Mouse (Mus musculus) MEL (cell line): Measurements from ENCODE around the gene Gm20388. TPM values are rescaled to one million over a fixed set of nuclear protein-coding genes. Genes with fewer than 3 reads are reported as not detected.

ENCODE experiments used
- DNase-seq: peaks from one replicate; pipeline ENCODE4 v3.0.0; 2011; ENCODE audit warnings: low read depth, low spot score
- H3K27ac ChIP-seq: 2 replicates; pipeline ENCODE4 v1.5.1; 2012; ENCODE audit warnings: low read depth, mild to moderate bottlenecking, control low read depth, low read length, moderate library complexity; ENCODE audit not compliant: control insufficient read depth
- H3K27me3 ChIP-seq, 2 experiments: fragments of 150-350 bp in 1 of 2; sonication (generic) in 1 of 2; 2 replicates each; pipeline ENCODE4 v1.6.1; 2012; ENCODE audit warnings: low read length in 2 of 2, mild to moderate bottlenecking in 2 of 2, improper control_type of control experiment in 1 of 2, moderate library complexity in 1 of 2; ENCODE audit not compliant: insufficient read depth in 2 of 2, control insufficient read depth in 1 of 2
- H3K36me3 ChIP-seq, 2 experiments: 2 replicates each; pipeline ENCODE4 v1.6.1; 2012 to 2014; ENCODE audit warnings: low read length in 2 of 2, improper control_type of control experiment in 1 of 2, inconsistent platforms in 1 of 2, mild to moderate bottlenecking in 1 of 2; ENCODE audit not compliant: insufficient read depth in 2 of 2, control insufficient read depth in 1 of 2
- H3K4me1 ChIP-seq, 2 experiments: fragments of 150-350 bp in 1 of 2; sonication (generic) in 1 of 2; 2 replicates each; pipeline ENCODE4 v1.6.1; 2012; ENCODE audit warnings: low read length in 2 of 2, improper control_type of control experiment in 1 of 2, mild to moderate bottlenecking in 1 of 2; ENCODE audit not compliant: insufficient read depth in 2 of 2, control insufficient read depth in 1 of 2
- H3K4me3 ChIP-seq, 2 experiments: fragments of 150-350 bp in 1 of 2; sonication (generic) in 1 of 2; 2 replicates each; pipeline ENCODE4 v1.5.1; 2012; ENCODE audit warnings: low read depth in 2 of 2, low read length in 2 of 2, mild to moderate bottlenecking in 2 of 2, moderate library complexity in 2 of 2, control low read depth in 1 of 2, improper control_type of control experiment in 1 of 2; ENCODE audit not compliant: control insufficient read depth in 1 of 2, insufficient read depth in 1 of 2
- H3K79me2 ChIP-seq: 2 replicates; pipeline ENCODE4 v1.6.1; 2012; ENCODE audit warnings: mild to moderate bottlenecking, low read length, moderate library complexity; ENCODE audit not compliant: control insufficient read depth, poor library complexity, insufficient read depth
- H3K9ac ChIP-seq: 2 replicates; pipeline ENCODE4 v1.6.1; 2012; ENCODE audit warnings: low read depth, mild to moderate bottlenecking, control low read depth, low read length, moderate library complexity; ENCODE audit not compliant: control insufficient read depth, poor library complexity, severe bottlenecking
- H3K9me3 ChIP-seq: fragments of 150-350 bp; sonication (generic); replicated peaks from 2 replicates; pipeline ENCODE4 v1.6.1; 2012; ENCODE audit warnings: mild to moderate bottlenecking, low read length, improper control_type of control experiment, moderate library complexity; ENCODE audit not compliant: insufficient read depth
- BHLHE40 ChIP-seq: IDR thresholded peaks from 2 replicates; pipeline ENCODE4 v1.6.1; 2012; ENCODE audit warnings: low read depth, mild to moderate bottlenecking, inconsistent platforms, low read length, improper control_type of control experiment, borderline replicate concordance
- E2F4 ChIP-seq: IDR thresholded peaks from 2 replicates; pipeline ENCODE4 v1.6.1; 2011; ENCODE audit warnings: low read depth, low read length, improper control_type of control experiment, borderline replicate concordance
- ELF1 ChIP-seq: IDR thresholded peaks from 2 replicates; pipeline ENCODE4 v1.6.1; 2014; ENCODE audit warnings: low read depth, mild to moderate bottlenecking, inconsistent platforms, low read length, improper control_type of control experiment, moderate library complexity
- EP300 ChIP-seq, 2 experiments: IDR thresholded peaks; 2 replicates each; pipeline ENCODE4 v1.6.1; 2011; ENCODE audit warnings: improper control_type of control experiment in 2 of 2, low read length in 2 of 2, low read depth in 1 of 2, mild to moderate bottlenecking in 1 of 2
- ETS1 ChIP-seq: IDR thresholded peaks from 2 replicates; pipeline ENCODE4 v1.6.1; 2012; ENCODE audit warnings: low read depth, mild to moderate bottlenecking, inconsistent platforms, low read length, improper control_type of control experiment, moderate library complexity
- GATA1 ChIP-seq: IDR thresholded peaks from 2 replicates; pipeline ENCODE4 v1.6.1; 2011; ENCODE audit warnings: low read depth, low read length, improper control_type of control experiment
- HCFC1 ChIP-seq: IDR thresholded peaks from 2 replicates; pipeline ENCODE4 v1.6.1; 2012; ENCODE audit warnings: low read depth, mild to moderate bottlenecking, inconsistent platforms, low read length, improper control_type of control experiment, moderate library complexity
- JUND ChIP-seq: IDR thresholded peaks from 2 replicates; pipeline ENCODE4 v1.6.1; 2011; ENCODE audit warnings: low read depth, mild to moderate bottlenecking, improper control_type of control experiment, low read length
- KAT2A ChIP-seq: conservative IDR thresholded peaks from 2 replicates; pipeline ENCODE4 v1.6.1; 2012; ENCODE audit warnings: low read depth, low read length, improper control_type of control experiment, inconsistent platforms
- MAZ ChIP-seq: IDR thresholded peaks from 2 replicates; pipeline ENCODE4 v1.6.1; 2012; ENCODE audit warnings: low read depth, mild to moderate bottlenecking, inconsistent platforms, low read length, improper control_type of control experiment
- MEF2A ChIP-seq: IDR thresholded peaks from 2 replicates; pipeline ENCODE4 v1.6.1; 2014; ENCODE audit warnings: low read depth, mild to moderate bottlenecking, inconsistent platforms, low read length, improper control_type of control experiment; ENCODE audit not compliant: poor library complexity, insufficient replicate concordance, severe bottlenecking; ENCODE audit errors: extremely low read depth
- MYC ChIP-seq: IDR thresholded peaks from 2 replicates; pipeline ENCODE4 v1.6.1; 2011; ENCODE audit warnings: low read depth, mild to moderate bottlenecking, low read length, improper control_type of control experiment, moderate library complexity
- NRF1 ChIP-seq: IDR thresholded peaks from 2 replicates; pipeline ENCODE4 v1.6.1; 2014; ENCODE audit warnings: low read depth, mild to moderate bottlenecking, inconsistent platforms, low read length, improper control_type of control experiment, moderate library complexity; ENCODE audit not compliant: poor library complexity, insufficient read depth, severe bottlenecking
- POLR2AphosphoS2 ChIP-seq: IDR thresholded peaks from 2 replicates; pipeline ENCODE4 v1.6.1; 2011; ENCODE audit warnings: low read length, improper control_type of control experiment
- RCOR1 ChIP-seq: IDR thresholded peaks from 2 replicates; pipeline ENCODE4 v1.6.1; 2012; ENCODE audit warnings: low read depth, mild to moderate bottlenecking, inconsistent platforms, low read length, improper control_type of control experiment
- SIN3A ChIP-seq: IDR thresholded peaks from 2 replicates; pipeline ENCODE4 v1.6.1; 2012; ENCODE audit warnings: low read length, improper control_type of control experiment, inconsistent platforms
- TAL1 ChIP-seq: IDR thresholded peaks from 2 replicates; pipeline ENCODE4 v1.6.1; 2012; ENCODE audit warnings: mild to moderate bottlenecking, inconsistent platforms, low read length, moderate library complexity, mixed read lengths
- TBP ChIP-seq: IDR thresholded peaks from 2 replicates; pipeline ENCODE4 v1.8.0; 2011; ENCODE audit warnings: low read depth, low read length, improper control_type of control experiment
- USF1 ChIP-seq: IDR thresholded peaks from 2 replicates; pipeline ENCODE4 v1.6.1; 2014; ENCODE audit warnings: low read depth, mild to moderate bottlenecking, inconsistent platforms, low read length, improper control_type of control experiment, moderate library complexity
- USF2 ChIP-seq, 2 experiments: IDR thresholded peaks; 2 replicates each; pipeline ENCODE4 v1.6.1; 2011 to 2012; ENCODE audit warnings: improper control_type of control experiment in 2 of 2, low read length in 2 of 2, borderline replicate concordance in 1 of 2, inconsistent platforms in 1 of 2, low read depth in 1 of 2, mild to moderate bottlenecking in 1 of 2; ENCODE audit not compliant: insufficient read depth in 1 of 2
- ZKSCAN1 ChIP-seq: IDR thresholded peaks from 2 replicates; pipeline ENCODE4 v1.6.1; 2012; ENCODE audit warnings: low read depth, mild to moderate bottlenecking, inconsistent platforms, low read length, improper control_type of control experiment, moderate library complexity
- ZNF384 ChIP-seq: IDR thresholded peaks from 2 replicates; pipeline ENCODE4 v1.6.1; 2012; ENCODE audit warnings: low read depth, mild to moderate bottlenecking, inconsistent platforms, low read length, improper control_type of control experiment
- polyA plus RNA-seq, 2 experiments: library from polyadenylated mRNA; stranded (reverse) in 1 of 2; unstranded in 1 of 2; fragments of >175 nt in 1 of 2; fragments of >200 nt in 1 of 2; gene quantifications; 2 replicates each; pipeline versions ENCODE4 v1.2.1 to v1.2.4; 2012; ENCODE audit warnings: low replicate concordance in 2 of 2, low read depth in 1 of 2; ENCODE audit not compliant: insufficient read length in 2 of 2, insufficient read depth in 1 of 2, missing spikeins in 1 of 2
- total RNA-seq: library from RNA; depleted of rRNA; stranded (reverse); fragments of 300-350 nt; gene quantifications from 2 replicates; pipeline ENCODE4 v1.2.3, GENCODE M21; 2012

Gm20388 gene
- total and polyA plus RNA-seq, 3 experiments: 11.1 to 17.8 TPM; not detected in 1

DNA sequence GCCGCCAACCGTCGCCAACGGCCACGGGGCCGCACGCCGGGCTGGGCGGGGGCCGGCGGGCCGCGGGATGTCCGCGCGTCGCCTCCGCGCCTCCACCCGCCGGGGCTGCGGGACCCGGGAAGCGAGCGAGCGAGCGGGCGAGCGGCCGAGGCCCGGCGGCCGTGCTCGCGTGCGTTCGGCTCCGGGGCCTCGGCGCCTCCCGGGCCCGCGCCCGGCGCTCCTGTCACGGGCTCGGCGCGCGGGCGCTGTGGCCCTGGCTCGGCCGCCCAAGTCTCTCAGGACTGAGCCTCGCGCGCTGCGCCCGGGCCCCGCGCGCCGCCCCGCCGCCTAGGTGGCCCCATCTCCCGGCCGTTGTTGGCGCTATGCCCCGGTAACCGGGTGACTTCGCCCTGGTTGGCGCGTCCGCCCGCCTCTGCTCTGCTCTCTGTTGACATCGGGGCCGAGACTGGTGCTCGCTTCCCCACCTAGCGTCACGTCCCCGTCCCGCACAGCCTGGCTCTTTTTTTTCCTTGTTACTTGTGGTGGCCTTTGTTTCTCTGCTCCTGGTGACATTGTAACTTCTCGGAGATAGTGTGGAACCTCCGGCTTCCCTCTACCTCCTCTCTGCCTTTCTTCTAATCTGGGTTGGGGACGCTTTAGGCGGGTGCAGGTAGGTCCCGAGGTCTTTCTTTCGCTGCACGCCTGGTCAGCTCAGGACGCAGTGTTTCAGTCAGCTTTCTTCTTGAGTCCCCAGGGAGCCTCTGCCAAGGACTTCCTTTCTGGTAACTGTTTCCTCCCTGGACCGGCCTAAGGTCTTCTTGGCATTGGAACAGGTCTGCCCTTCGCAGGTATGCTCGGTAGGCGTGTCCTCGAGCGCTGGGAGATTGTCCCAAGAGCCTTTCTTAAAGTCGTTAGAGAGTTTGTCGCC is 2040.4 kb downstream of the Gm20388 start (continued):
- TF ChIP-seq NRF1 (no peak), JUND (no peak), MYC (no peak), USF2 (IDR thresholded peaks at IDR 0.05; ENCODE audit: borderline replicate concordance in 1 of 2, insufficient read depth in 1 of 2, low read depth in 1 of 2, low read length in 2 of 2) (no peak)

GRCm38 (mm10) chr8:121951656-121952009 is 2041.0 kb downstream of the Gm20388 start:
- Histone ChIP-seq H3K27ac (peak overlapping the region; percentile 98), H3K9ac (peak overlapping the region; percentile 87), H3K9me3 (no peaks in the 10 kb centered on the region), H3K4me3 (peak overlapping the region; percentile 69 to 90), H3K36me3 (peaks cover 0 to 51% of the 10 kb centered on the region in 2 experiments; a peak in 2 of 4 replicates), H3K79me2 (peaks cover 25% of the 10 kb centered on the region), H3K27me3 (no peaks in the 10 kb centered on the region), H3K4me1 (peaks cover 12 to 52% of the 10 kb centered on the region in 2 experiments)
- TF ChIP-seq GATA1 (no peak), EP300 (IDR thresholded peaks at IDR 0.05; ENCODE audit: low read depth in 1 of 2, low read length in 2 of 2) (peak in 1 of 2 experiments; percentile 69; a peak in 2 of 4 replicates), KAT2A (no peak), SIN3A (peak; percentile 26; the same call in 1 of the 2 replicates), HCFC1 (no peak), BHLHE40 (no peak), TAL1 (peak; percentile 29), POLR2AphosphoS2 (no peak), USF1 (no peak), MEF2A (no peak), TBP (no peak), ETS1 (no peak; the same call in 1 of the 2 replicates), E2F4 (no peak), ELF1 (no peak), MAZ (no peak), ZNF384 (no peak), RCOR1 (0 out of 2 replicates have a peak, but pooled peaks have one; percentile 10), ZKSCAN1 (no peak)
- DNase-seq: peak; percentile 69
